Mouse (Mus musculus) hindbrain, embryonic 10.5 days (tissue): ENCODE measurements around the gene Vangl1. TPM values are rescaled to one million over a fixed set of nuclear protein-coding genes. Genes with fewer than 3 reads are reported as not detected.

ENCODE experiments used
- DNase-seq: peaks from one replicate; pipeline ENCODE4 v3.0.0-alpha.2; 2017; ENCODE audit warnings: low spot score
- H3K27ac ChIP-seq: fragments of 300-500 bp; sonication (generic); 2 replicates; pipeline ENCODE4 v1.5.1; 2016; ENCODE audit warnings: mild to moderate bottlenecking, moderate library complexity
- H3K27me3 ChIP-seq: fragments of 300-500 bp; sonication (generic); 2 replicates; pipeline ENCODE4 v1.6.1; 2016; ENCODE audit warnings: mild to moderate bottlenecking; ENCODE audit not compliant: poor library complexity, insufficient read depth, severe bottlenecking
- H3K36me3 ChIP-seq: fragments of 300-500 bp; sonication (generic); 2 replicates; pipeline ENCODE4 v1.6.1; 2016; ENCODE audit warnings: mild to moderate bottlenecking, moderate library complexity
- H3K4me1 ChIP-seq: fragments of 300-500 bp; sonication (generic); replicated peaks from 2 replicates; pipeline ENCODE4 v1.6.1; 2016; ENCODE audit warnings: mild to moderate bottlenecking
- H3K4me3 ChIP-seq: fragments of 300-500 bp; sonication (generic); 2 replicates; pipeline ENCODE4 v1.5.1; 2016; ENCODE audit warnings: mild to moderate bottlenecking, moderate library complexity
- H3K9me3 ChIP-seq: fragments of 300-500 bp; sonication (generic); 2 replicates; pipeline ENCODE4 v1.6.1; 2016; ENCODE audit warnings: mild to moderate bottlenecking, moderate library complexity
- WGBS: fragments of 180-500 bp; shearing (Covaris S2); methylation state at CpG from one replicate; pipeline ENCODE4 v1.1.7; 2016; 5-methylcytosine and 5-hydroxymethylcytosine counted together
- polyA plus RNA-seq: library from polyadenylated mRNA; unstranded; fragments of >200 nt; fragmentation: Nextera tagmentation; extraction: Ambion mirVana; gene quantifications from 2 replicates; pipeline ENCODE4 v1.2.1, GENCODE M21; 2016

Gene Vangl1
- polyA plus RNA-seq, 1 experiment from 2014 or later = 14.7 TPM

GRCm38 (mm10) chr3:102146428-102146827, 58.1 kb downstream of the Vangl1 start:
- no peak for DNase-seq
- no peak overlapping the region for H3K4me3 ChIP-seq
- no peaks in the 10 kb centered on the region for H3K36me3 ChIP-seq
- peak overlapping the region; percentile 53; the same call in 1 of the 2 replicates for H3K27ac ChIP-seq
- WGBS = 79% methylated on average over 6 of the region's 6 CpGs
- H3K9me3 ChIP-seq = no peaks in the 10 kb centered on the region
- peaks cover 17% of the 10 kb centered on the region for H3K27me3 ChIP-seq
- peaks cover 52% of the 10 kb centered on the region for H3K4me1 ChIP-seq

- Histone ChIP-seq H3K4me3 (no peak overlapping the region), H3K4me1 (peaks cover 51% of the 10 kb centered on the region), H3K9me3 (no peaks in the 10 kb centered on the region), H3K27me3 (peaks cover 17% of the 10 kb centered on the region), H3K36me3 (no peaks in the 10 kb centered on the region), H3K27ac (no peak overlapping the region)
- 32% methylated on average over 6 of the region's 6 CpGs for WGBS
- DNase-seq = no peak
Measured at GRCm38 (mm10) chr3:102145645-102146386, 58.7 kb downstream of the Vangl1 start.

DNA sequence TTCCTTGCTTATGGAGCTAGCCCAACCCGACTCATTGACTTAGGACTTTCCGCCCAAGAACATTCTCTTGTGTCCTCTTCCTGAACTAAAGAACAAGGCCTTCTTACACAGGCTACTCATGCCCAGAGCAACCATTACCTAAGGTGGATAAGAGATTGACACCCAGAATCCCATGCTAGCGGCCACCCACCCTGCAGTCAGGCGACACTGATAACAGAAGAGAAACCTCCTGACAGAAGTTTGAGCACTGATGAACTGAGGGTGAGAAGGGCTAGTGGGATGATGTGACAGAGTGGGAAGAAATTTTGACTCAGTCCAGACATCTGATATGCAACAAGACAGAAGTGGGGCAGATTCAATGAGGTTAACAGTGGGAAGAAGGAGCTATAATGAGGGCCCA, 60.1 kb downstream of the Vangl1 start:
- H3K27me3 ChIP-seq = peaks cover 14% of the 10 kb centered on the region
- DNase-seq = no peak
- no peaks in the 10 kb centered on the region for H3K36me3 ChIP-seq
- peaks cover 47% of the 10 kb centered on the region for H3K4me1 ChIP-seq
- H3K4me3 ChIP-seq = no peak overlapping the region
- H3K27ac ChIP-seq = no peak overlapping the region
- 93% methylated on average over 4 of the region's 4 CpGs for whole genome bisulfite sequencing
- H3K9me3 ChIP-seq = no peaks in the 10 kb centered on the region

DNA sequence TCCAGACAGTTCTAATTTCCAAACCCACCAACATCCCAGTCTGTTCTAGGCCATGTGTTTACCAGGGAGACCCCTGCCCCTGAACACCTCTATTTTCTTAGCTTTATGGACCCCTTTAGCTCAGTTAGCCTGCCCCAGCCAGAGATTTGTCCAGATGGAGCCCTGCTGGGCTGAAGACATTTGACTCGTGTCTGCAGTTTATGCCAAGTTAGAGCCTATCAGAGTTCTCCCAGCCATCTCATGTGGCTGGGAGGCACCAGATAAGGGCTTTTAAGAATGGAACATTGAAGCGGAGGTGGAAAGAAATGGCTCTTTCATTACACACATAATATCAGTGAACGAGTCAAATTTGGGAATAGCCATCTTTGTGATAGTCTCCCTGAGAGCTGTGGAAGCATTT, 61.0 kb downstream of the Vangl1 start:
- Histone ChIP-seq H3K9me3 (no peaks in the 10 kb centered on the region), H3K27me3 (peaks cover 18% of the 10 kb centered on the region), H3K4me1 (peaks cover 47% of the 10 kb centered on the region), H3K4me3 (no peak overlapping the region), H3K36me3 (no peaks in the 10 kb centered on the region), H3K27ac (no peak overlapping the region)
- DNase-seq = no peak
- 81% methylated on average over 3 of the region's 3 CpGs for WGBS

GRCm38 (mm10) chr3:102142947-102143346, 61.5 kb downstream of the Vangl1 start:
- H3K4me1 ChIP-seq = peaks cover 49% of the 10 kb centered on the region

GRCm38 (mm10) chr3:102141893-102142292, 62.6 kb downstream of the Vangl1 start:
- Histone ChIP-seq H3K27me3 (peaks cover 16% of the 10 kb centered on the region; the same call in 1 of the 2 replicates), H3K4me1 (peaks cover 43% of the 10 kb centered on the region)
- 41% methylated on average over 6 of the region's 6 CpGs for WGBS

More at GRCm38 (mm10) chr3:102142947-102143346, 61.5 kb downstream of the Vangl1 start:
- Histone ChIP-seq H3K36me3 (no peaks in the 10 kb centered on the region), H3K27ac (no peak overlapping the region), H3K9me3 (no peaks in the 10 kb centered on the region), H3K27me3 (peaks cover 17% of the 10 kb centered on the region), H3K4me3 (no peak overlapping the region)
- DNase-seq = no peak
- WGBS = 95% methylated on average over 4 of the region's 4 CpGs

GRCm38 (mm10) chr3:102141451-102141850, 63.0 kb downstream of the Vangl1 start:
- Histone ChIP-seq H3K4me1 (peaks cover 41% of the 10 kb centered on the region), H3K27ac (0 out of 2 replicates have a peak overlapping the region, but pooled peaks have one; percentile 25), H3K36me3 (no peaks in the 10 kb centered on the region), H3K9me3 (no peaks in the 10 kb centered on the region), H3K4me3 (no peak overlapping the region), H3K27me3 (peaks cover 18% of the 10 kb centered on the region; the same call in 1 of the 2 replicates)
- WGBS = 67% methylated on average over 2 of the region's 2 CpGs
- DNase-seq = no peak

More at GRCm38 (mm10) chr3:102141893-102142292, 62.6 kb downstream of the Vangl1 start:
- Histone ChIP-seq H3K36me3 (no peaks in the 10 kb centered on the region), H3K4me3 (no peak overlapping the region), H3K9me3 (no peaks in the 10 kb centered on the region), H3K27ac (0 out of 2 replicates have a peak overlapping the region, but pooled peaks have one; percentile 25)
- DNase-seq = no peak

GRCm38 (mm10) chr3:102140606-102141005, 63.9 kb downstream of the Vangl1 start:
- DNase-seq = no peak
- WGBS = 82% methylated on average over 6 of the region's 6 CpGs
- H3K4me1 ChIP-seq = peaks cover 40% of the 10 kb centered on the region
- H3K9me3 ChIP-seq = no peaks in the 10 kb centered on the region
- no peaks in the 10 kb centered on the region for H3K36me3 ChIP-seq
- peaks cover 21% of the 10 kb centered on the region; the same call in 1 of the 2 replicates for H3K27me3 ChIP-seq
- H3K27ac ChIP-seq = no peak overlapping the region
- no peak overlapping the region for H3K4me3 ChIP-seq

DNA sequence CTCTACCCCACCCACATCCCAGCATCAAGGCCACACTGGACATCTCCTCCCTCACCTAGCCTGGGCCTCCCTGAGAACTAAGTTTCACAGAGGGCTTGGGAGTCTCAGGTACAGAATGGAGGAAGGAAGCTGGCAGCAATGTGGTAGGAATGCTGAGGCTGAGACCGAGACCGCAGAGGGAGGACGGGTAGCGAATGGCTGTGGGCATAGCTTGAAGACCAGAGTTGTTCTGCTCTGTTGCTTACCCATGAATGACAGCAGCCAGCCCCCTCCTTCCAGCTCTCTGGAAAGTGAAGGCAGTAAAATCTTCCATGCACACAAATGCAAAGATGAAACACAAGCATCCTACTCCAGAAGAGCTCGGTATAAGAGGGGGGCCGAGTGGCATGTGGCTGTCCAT, 65.6 kb downstream of the Vangl1 start:
- Histone ChIP-seq H3K4me1 (peaks cover 38% of the 10 kb centered on the region), H3K4me3 (no peak overlapping the region), H3K27ac (peak overlapping the region; percentile 23; the same call in 1 of the 2 replicates), H3K9me3 (no peaks in the 10 kb centered on the region), H3K36me3 (no peaks in the 10 kb centered on the region), H3K27me3 (peaks cover 15% of the 10 kb centered on the region; the same call in 1 of the 2 replicates)
- no peak for DNase-seq
- 79% methylated on average over 6 of the region's 6 CpGs for WGBS

DNA sequence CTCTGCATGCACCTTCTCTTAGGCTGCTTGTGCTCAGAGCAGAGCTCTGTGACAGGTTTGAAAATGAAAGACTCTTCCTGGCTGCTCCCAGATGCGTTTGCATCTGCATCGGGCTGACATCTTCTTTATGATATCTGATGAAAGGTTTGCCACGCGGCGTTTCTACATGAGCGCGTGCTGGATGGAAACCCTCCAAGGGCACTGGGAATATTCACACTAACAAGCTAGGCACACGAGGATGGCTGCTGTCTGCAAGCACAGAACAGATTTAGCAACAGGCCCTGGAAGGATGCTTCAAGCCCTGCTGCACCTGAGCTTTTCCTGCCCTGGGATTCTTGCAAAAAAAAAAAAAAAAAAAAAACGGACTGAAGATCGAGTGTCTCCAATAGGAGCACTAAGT, 67.3 kb downstream of the Vangl1 start:
- 84% methylated on average over 10 of the region's 10 CpGs for WGBS

GRCm38 (mm10) chr3:102135389-102136113, 68.9 kb downstream of the Vangl1 start:
- H3K36me3 ChIP-seq = no peaks in the 10 kb centered on the region
- peaks cover 10% of the 10 kb centered on the region for H3K27me3 ChIP-seq
- WGBS = 21% methylated on average over 10 of the region's 10 CpGs
- H3K4me1 ChIP-seq = peaks cover 32% of the 10 kb centered on the region
- no peak for DNase-seq
- H3K9me3 ChIP-seq = no peaks in the 10 kb centered on the region
- H3K4me3 ChIP-seq = no peak overlapping the region
- peak overlapping the region; percentile 64 for H3K27ac ChIP-seq

More for the DNA sequence above, 67.3 kb downstream of the Vangl1 start:
- Histone ChIP-seq H3K9me3 (no peaks in the 10 kb centered on the region), H3K36me3 (no peaks in the 10 kb centered on the region), H3K27me3 (peaks cover 10% of the 10 kb centered on the region), H3K4me1 (peaks cover 36% of the 10 kb centered on the region), H3K27ac (no peak overlapping the region), H3K4me3 (no peak overlapping the region)
- no peak for DNase-seq

GRCm38 (mm10) chr3:102131627-102132324, 72.7 kb downstream of the Vangl1 start:
- WGBS = 90% methylated on average over 9 of the region's 9 CpGs
- Histone ChIP-seq H3K4me3 (no peak overlapping the region), H3K36me3 (no peaks in the 10 kb centered on the region), H3K27me3 (peaks cover 5% of the 10 kb centered on the region), H3K27ac (peak overlapping the region; percentile 26; the same call in 1 of the 2 replicates), H3K4me1 (peaks cover 18% of the 10 kb centered on the region), H3K9me3 (no peaks in the 10 kb centered on the region)
- no peak for DNase-seq
